Mouse (Mus musculus) ES-CJ7 (cell line): ENCODE results near the gene Cacna1h.
A peak's percentile ranks its signal among the peaks of the same experiment; 100 is the strongest.

Experiments
- DNase-seq: peaks from one replicate; pipeline ENCODE4 v3.0.0; 2011; ENCODE audit warnings: low read depth, low spot score

The Cacna1h gene

GRCm38 (mm10) chr17:25433617-25434606, at the start of gene Cacna1h:
Gene Cacna1h, minus strand, starts transcription at chr17:25433783.
- DNase-seq, result peak; percentile 65

- DNase-seq, result no peak
Observed at GRCm38 (mm10) chr17:25482092-25482491, 48.5 kb upstream of the Cacna1h start.

GRCm38 (mm10) chr17:25480820-25481219, 47.2 kb upstream of the Cacna1h start:
- no peak for DNase-seq

GRCm38 (mm10) chr17:25480152-25480551, 46.6 kb upstream of the Cacna1h start:
- no peak for DNase-seq

- peak; percentile 51 for DNase-seq
Observed at GRCm38 (mm10) chr17:25475946-25476744, 42.6 kb upstream of the Cacna1h start.

GRCm38 (mm10) chr17:25474330-25475077, 40.9 kb upstream of the Cacna1h start:
- peak; percentile 97 for DNase-seq

- DNase-seq, result peak; percentile 17
Observed at GRCm38 (mm10) chr17:25472044-25472443, 38.5 kb upstream of the Cacna1h start.

GRCm38 (mm10) chr17:25471418-25471817, 37.8 kb upstream of the Cacna1h start:
- no peak for DNase-seq

- DNase-seq, result peak; percentile 60
Observed at GRCm38 (mm10) chr17:25469798-25470197, 36.2 kb upstream of the Cacna1h start.

- DNase-seq, result no peak
Observed at GRCm38 (mm10) chr17:25468301-25468700, 34.7 kb upstream of the Cacna1h start.

GRCm38 (mm10) chr17:25467781-25468180, 34.2 kb upstream of the Cacna1h start:
- no peak for DNase-seq

GRCm38 (mm10) chr17:25466257-25466656, 32.7 kb upstream of the Cacna1h start:
- no peak for DNase-seq

GRCm38 (mm10) chr17:25464091-25464490, 30.5 kb upstream of the Cacna1h start:
- DNase-seq, result no peak

GRCm38 (mm10) chr17:25463326-25463945, 29.9 kb upstream of the Cacna1h start:
- no peak for DNase-seq

- DNase-seq, result no peak
Observed at GRCm38 (mm10) chr17:25462236-25462875, 28.8 kb upstream of the Cacna1h start.

GRCm38 (mm10) chr17:25456540-25456939, 23.0 kb upstream of the Cacna1h start:
- DNase-seq, result no peak

- no peak for DNase-seq
Observed at GRCm38 (mm10) chr17:25454272-25454671, 20.7 kb upstream of the Cacna1h start, which contains the start of gene Tekt4. Gene Tekt4, plus strand, starts transcription at chr17:25454615.

- DNase-seq, result no peak
Observed at GRCm38 (mm10) chr17:25452246-25452965, 18.8 kb upstream of the Cacna1h start.

- DNase-seq, result no peak
Observed at GRCm38 (mm10) chr17:25450329-25450728, 16.7 kb upstream of the Cacna1h start.

GRCm38 (mm10) chr17:25447865-25448264, 14.3 kb upstream of the Cacna1h start:
- DNase-seq, result no peak
